10 mouse cellular contexts compared by ENCODE assay signal in genomic region chr4:109439825-109440248, GRCm38 (mm10). TPM values are rescaled to one million over a fixed set of nuclear protein-coding genes. Genes with fewer than 3 reads are reported as not detected.
DNase-seq lines count a peak whose midpoint lies in the region; ATAC-seq and TF ChIP-seq lines count a peak whose summit lies in the region.
"Had no signal": no experiment of that assay in that cellular context is flagged by ENCODE, and none has a peak within 500 bp of the region (broad histone marks: within the 10 kb centered on the region; RNA-seq: fewer than 3 reads in every experiment).

No protein-coding gene starts in this region.

- H3K4me3 ChIP-seq in lung, postnatal 0 days (ENCODE audit: low read depth, low read length), result no peak overlapping the region
- no peak overlapping the region for H3K4me3 ChIP-seq in embryonic facial prominence, embryonic 15.5 days (replicated peaks)
- peak overlapping the region; percentile 28 to 33; a peak in 3 of 4 replicates for H3K4me3 ChIP-seq in liver, embryonic 14.5 days (ENCODE audit: insufficient read depth in 1 of 2, low read depth in 2 of 2, low read length in 2 of 2)
- no peak overlapping the region for H3K4me3 ChIP-seq in stomach, postnatal 0 days (ENCODE audit: low read depth, low read length)

- TF ChIP-seq EP300 in lung, postnatal 0 days (IDR thresholded peaks at IDR 0.05), result no peak
- TF ChIP-seq EP300 in liver, embryonic 14.5 days (IDR thresholded peaks at IDR 0.05; ENCODE audit: low read depth), result peak; percentile 93
- TF ChIP-seq EP300 in stomach, postnatal 0 days (optimal IDR thresholded peaks at IDR 0.05), result no peak

- H3K9ac ChIP-seq in lung, postnatal 0 days (replicated peaks; ENCODE audit: low read depth), result no peak overlapping the region
- no peak overlapping the region for H3K9ac ChIP-seq in embryonic facial prominence, embryonic 15.5 days
- H3K9ac ChIP-seq in liver, embryonic 14.5 days (replicated peaks), result peak overlapping the region; percentile 76
- H3K9ac ChIP-seq in stomach, postnatal 0 days (ENCODE audit: low read length), result no peak overlapping the region

- H3K4me2 ChIP-seq in lung, postnatal 0 days (replicated peaks; ENCODE audit: low read depth, low read length), result no peak overlapping the region
- H3K4me2 ChIP-seq in embryonic facial prominence, embryonic 15.5 days (replicated peaks), result no peak overlapping the region
- peak overlapping the region; percentile 66 for H3K4me2 ChIP-seq in liver, embryonic 14.5 days (ENCODE audit: low read depth)
- H3K4me2 ChIP-seq in stomach, postnatal 0 days (replicated peaks; ENCODE audit: low read depth), result no peak overlapping the region

- no peak for DNase-seq in lung, postnatal 0 days (ENCODE audit: low spot score)
- no peak for DNase-seq in lung, adult 18-20 months
- peak; percentile 85 to 89 (median 88) for DNase-seq in liver, embryonic 14.5 days (ENCODE audit: low read depth in 3 of 3, low spot score in 3 of 3)
- DNase-seq in stomach, postnatal 0 days (ENCODE audit: low spot score), result no peak
- no peak for DNase-seq in adrenal gland, adult 18-20 months (ENCODE audit: low spot score in 2 of 2)
- no peak for DNase-seq in cerebellum, postnatal 4 days (ENCODE audit: low spot score in 2 of 2)
- DNase-seq: adrenal gland, postnatal 25 days; midbrain, embryonic 14.5 days had no signal

- no peaks in the 10 kb centered on the region for H3K9me3 ChIP-seq in lung, postnatal 0 days (ENCODE audit: low read length)
- H3K9me3 ChIP-seq in embryonic facial prominence, embryonic 15.5 days (replicated peaks), result no peaks in the 10 kb centered on the region
- no peaks in the 10 kb centered on the region for H3K9me3 ChIP-seq in liver, embryonic 14.5 days (ENCODE audit: control insufficient read depth, low read length)
- H3K9me3 ChIP-seq in stomach, postnatal 0 days (ENCODE audit: control insufficient read depth, low read length), result no peaks in the 10 kb centered on the region

- no peak for TF ChIP-seq CTCF in lung, postnatal 0 days (IDR thresholded peaks at IDR 0.05)
- no peak for TF ChIP-seq CTCF in liver, embryonic 14.5 days (IDR thresholded peaks at IDR 0.05; ENCODE audit: low read depth)
- TF ChIP-seq CTCF in stomach, postnatal 0 days (IDR thresholded peaks at IDR 0.05; ENCODE audit: low read depth), result no peak

- H3K4me1 ChIP-seq in lung, postnatal 0 days (ENCODE audit: insufficient read depth, low read depth, low read length), result no peaks in the 10 kb centered on the region
- H3K4me1 ChIP-seq in embryonic facial prominence, embryonic 15.5 days, result peaks cover 12% of the 10 kb centered on the region
- peaks cover 69 to 71% of the 10 kb centered on the region in 2 experiments for H3K4me1 ChIP-seq in liver, embryonic 14.5 days (replicated peaks; ENCODE audit: control insufficient read depth in 2 of 2, insufficient read depth in 2 of 2, low read length in 1 of 2)
- no peaks in the 10 kb centered on the region for H3K4me1 ChIP-seq in stomach, postnatal 0 days (replicated peaks; ENCODE audit: control insufficient read depth, insufficient read depth)

- ATAC-seq in lung, postnatal 0 days, result peak; percentile 18; the same call in 1 of the 2 replicates
- ATAC-seq in embryonic facial prominence, embryonic 15.5 days (ENCODE audit: insufficient number of reproducible peaks, low FRiP score, low TSS enrichment, low read depth), result peak; percentile 71; the same call in 1 of the 2 replicates
- ATAC-seq in liver, embryonic 14.5 days (ENCODE audit: insufficient read depth), result peak; percentile 88
- peak; percentile 33; the same call in 1 of the 2 replicates for ATAC-seq in stomach, postnatal 0 days (ENCODE audit: low FRiP score, low TSS enrichment)
- ATAC-seq: hindbrain, embryonic 16.5 days had no signal

- WGBS in lung, postnatal 0 days, result 64% methylated on average over 3 of the region's 3 CpGs
- 36% methylated on average over 3 of the region's 3 CpGs for WGBS in embryonic facial prominence, embryonic 15.5 days
- WGBS in liver, embryonic 14.5 days (ENCODE audit: insufficient replicate concordance), result 8% methylated on average over 3 of the region's 3 CpGs
- WGBS in stomach, postnatal 0 days, result 44% methylated on average over 3 of the region's 3 CpGs

- no peaks in the 10 kb centered on the region for H3K36me3 ChIP-seq in lung, postnatal 0 days (ENCODE audit: insufficient read depth, low read length)
- H3K36me3 ChIP-seq in embryonic facial prominence, embryonic 15.5 days, result peaks cover 3% of the 10 kb centered on the region; the same call in 1 of the 2 replicates
- peaks cover 38% of the 10 kb centered on the region for H3K36me3 ChIP-seq in liver, embryonic 14.5 days (replicated peaks; ENCODE audit: control insufficient read depth, insufficient read depth, low read depth)
- peaks cover 4% of the 10 kb centered on the region; the same call in 1 of the 2 replicates for H3K36me3 ChIP-seq in stomach, postnatal 0 days (ENCODE audit: control insufficient read depth, insufficient read depth, low read length)

- H3K27ac ChIP-seq in lung, postnatal 0 days (ENCODE audit: low read length), result no peak overlapping the region
- H3K27ac ChIP-seq in embryonic facial prominence, embryonic 15.5 days (replicated peaks), result peak overlapping the region; percentile 63; the same call in 1 of the 2 replicates
- H3K27ac ChIP-seq in liver, embryonic 14.5 days, result peak overlapping the region; percentile 98
- H3K27ac ChIP-seq in stomach, postnatal 0 days (replicated peaks), result peak overlapping the region; percentile 53

- no peaks in the 10 kb centered on the region for H3K27me3 ChIP-seq in lung, postnatal 0 days (replicated peaks; ENCODE audit: insufficient read depth, low read length)
- no peaks in the 10 kb centered on the region for H3K27me3 ChIP-seq in embryonic facial prominence, embryonic 15.5 days
- no peaks in the 10 kb centered on the region for H3K27me3 ChIP-seq in liver, embryonic 14.5 days (ENCODE audit: control insufficient read depth, insufficient read depth, low read length)
- no peaks in the 10 kb centered on the region for H3K27me3 ChIP-seq in stomach, postnatal 0 days (ENCODE audit: control insufficient read depth, insufficient read depth, low read length)

RNA-seq across cellular contexts. Expression of gene Ttc39a, which starts 33.4 kb away (rescaled TPM):
- 9.3 and 10.2 TPM in 2 replicates for polyA plus RNA-seq in lung, postnatal 0 days (2015; fragmentation: Nextera tagmentation; extraction: Ambion mirVana)
- 6.6 and 7.5 TPM in 2 replicates for polyA plus RNA-seq in embryonic facial prominence, embryonic 15.5 days (2015; fragmentation: Nextera tagmentation; extraction: Ambion mirVana)
- polyA plus RNA-seq in liver, embryonic 14.5 days (2012; rRNA removed), result 8.7 and 11.7 TPM in 2 replicates
- polyA plus RNA-seq in liver, embryonic 14.5 days (2014; fragmentation: Nextera tagmentation; extraction: Ambion mirVana), result 13.6 and 15.4 TPM in 2 replicates
- polyA plus RNA-seq in stomach, postnatal 0 days (2015; fragmentation: Nextera tagmentation; extraction: Ambion mirVana), result 29.7 and 30.2 TPM in 2 replicates
- 1 to 10 TPM; 3.8 to 6.3 TPM for total RNA-seq in adrenal gland, adult 18-20 months (2021)

RNA-seq across cellular contexts. Expression of gene Rnf11, which starts 44.7 kb away (rescaled TPM):
- polyA plus RNA-seq in lung, postnatal 0 days (2015; fragmentation: Nextera tagmentation; extraction: Ambion mirVana), result 51.7 and 56.6 TPM in 2 replicates
- 53.5 and 54.0 TPM in 2 replicates for polyA plus RNA-seq in embryonic facial prominence, embryonic 15.5 days (2015; fragmentation: Nextera tagmentation; extraction: Ambion mirVana)
- 13.6 and 22.2 TPM in 2 replicates for polyA plus RNA-seq in liver, embryonic 14.5 days (2012; rRNA removed)
- polyA plus RNA-seq in liver, embryonic 14.5 days (2014; fragmentation: Nextera tagmentation; extraction: Ambion mirVana), result 39.1 and 40.7 TPM in 2 replicates
- polyA plus RNA-seq in stomach, postnatal 0 days (2015; fragmentation: Nextera tagmentation; extraction: Ambion mirVana), result 52.0 and 57.1 TPM in 2 replicates
- total RNA-seq in adrenal gland, adult 18-20 months (2021), result 100 to 1,000 TPM; 187 to 242 TPM

Comparison
In these comparisons a context has a peak if more than half of its experiments do, and no peak if none do; other contexts are left out.
1. ATAC-seq: peak in every context shown above with its lines; median percentile 88 in liver, embryonic 14.5 days; 71 in embryonic facial prominence, embryonic 15.5 days; 33 in stomach, postnatal 0 days; 18 in lung, postnatal 0 days.
2. DNase-seq: peak in liver, embryonic 14.5 days (3 of 3); none in lung, postnatal 0 days (single experiment), lung, adult 18-20 months (0 of 2), stomach, postnatal 0 days (single experiment), adrenal gland, adult 18-20 months (0 of 2) and cerebellum, postnatal 4 days (0 of 2).
3. H3K4me3 ChIP-seq: peak in liver, embryonic 14.5 days (2 of 2); none in lung, postnatal 0 days (single experiment), embryonic facial prominence, embryonic 15.5 days (single experiment) and stomach, postnatal 0 days (single experiment).